Mouse (Mus musculus): ENCODE results near the gene Osbpl7.

DNA sequence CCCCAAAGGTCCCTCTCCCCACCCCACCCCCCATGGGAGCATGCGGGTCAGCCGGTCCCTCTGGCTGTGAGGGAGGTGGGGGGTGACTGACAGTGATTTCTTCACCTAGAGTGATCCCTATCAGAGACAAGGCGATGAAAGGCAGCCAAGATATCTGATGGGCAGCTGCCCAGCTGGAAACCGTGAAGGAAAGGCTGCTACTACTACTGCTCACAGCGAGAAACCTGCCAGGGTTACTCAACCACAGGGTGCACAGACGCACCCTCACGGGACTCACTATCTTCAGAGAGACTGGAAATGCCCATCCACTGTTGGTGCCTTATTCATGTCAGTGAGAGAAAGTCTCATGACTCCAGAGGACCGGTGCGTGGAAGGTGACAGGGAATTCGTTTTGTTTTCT, 25.5 kb upstream of the Osbpl7 start:
- TF ChIP-seq MAFK (IDR thresholded peaks at IDR 0.05; ENCODE audit: insufficient read depth, low read depth, low read length): no peak
- TF ChIP-seq ZNF384 (IDR thresholded peaks at IDR 0.05; ENCODE audit: low read depth, low read length): no peak
- no peak for TF ChIP-seq CHD2 (IDR thresholded peaks at IDR 0.05; ENCODE audit: low read depth, low read length)
